Mouse (Mus musculus): ENCODE measurements around the gene H1foo.

H1foo gene

GRCm38 (mm10) chr6:115927292-115928242 is 17.2 kb upstream of the H1foo start:
- DNase-seq (ENCODE audit: low spot score) = no peak

GRCm38 (mm10) chr6:115930018-115930417 is 14.7 kb upstream of the H1foo start:
- no peak for DNase-seq (ENCODE audit: low spot score)

GRCm38 (mm10) chr6:115931639-115932038 is 13.1 kb upstream of the H1foo start, which contains the start of gene Rho:
Gene Rho (plus strand): TSS chr6:115931748.
- no peak for DNase-seq (ENCODE audit: low spot score)

- no peak for DNase-seq (ENCODE audit: low spot score)
Measured at GRCm38 (mm10) chr6:115932391-115932790, 12.3 kb upstream of the H1foo start.

- no peak for DNase-seq (ENCODE audit: low spot score)
Measured at GRCm38 (mm10) chr6:115935544-115935943, 9.2 kb upstream of the H1foo start.

- DNase-seq (ENCODE audit: low spot score) = no peak
Measured at GRCm38 (mm10) chr6:115938011-115938410, 6.7 kb upstream of the H1foo start.

- no peak for DNase-seq (ENCODE audit: low spot score)
Measured at GRCm38 (mm10) chr6:115938798-115939197, 5.9 kb upstream of the H1foo start.

- DNase-seq (ENCODE audit: low spot score) = no peak
Measured at GRCm38 (mm10) chr6:115940603-115941002, 4.1 kb upstream of the H1foo start.

- no peak for DNase-seq (ENCODE audit: low spot score)
Measured at GRCm38 (mm10) chr6:115941128-115941527, 3.6 kb upstream of the H1foo start.

GRCm38 (mm10) chr6:115943498-115944427 is 975 bp upstream of the H1foo start:
- no peak for DNase-seq (ENCODE audit: low spot score)

GRCm38 (mm10) chr6:115945633-115946032 is 895 bp downstream of the H1foo start:
- DNase-seq (ENCODE audit: low spot score) = no peak

GRCm38 (mm10) chr6:115946389-115946788 is 1.7 kb downstream of the H1foo start:
- DNase-seq (ENCODE audit: low spot score) = no peak

GRCm38 (mm10) chr6:115954506-115955074 is 9.9 kb downstream of the H1foo start:
- DNase-seq (ENCODE audit: low spot score) = no peak

GRCm38 (mm10) chr6:115955169-115955568 is 10.4 kb downstream of the H1foo start:
- no peak for DNase-seq (ENCODE audit: low spot score)

GRCm38 (mm10) chr6:115955664-115956063 is 10.9 kb downstream of the H1foo start:
- no peak for DNase-seq (ENCODE audit: low spot score)

GRCm38 (mm10) chr6:115956418-115956921 is 11.7 kb downstream of the H1foo start:
- DNase-seq (ENCODE audit: low spot score) = no peak

- DNase-seq (ENCODE audit: low spot score) = peak; percentile 48
Measured at GRCm38 (mm10) chr6:115956922-115957601, 12.3 kb downstream of the H1foo start.

- DNase-seq (ENCODE audit: low spot score) = no peak
Measured at GRCm38 (mm10) chr6:115957681-115958080, 12.9 kb downstream of the H1foo start.

- no peak for DNase-seq (ENCODE audit: low spot score)
Measured at GRCm38 (mm10) chr6:115958445-115958844, 13.7 kb downstream of the H1foo start.

GRCm38 (mm10) chr6:115959151-115959691 is 14.5 kb downstream of the H1foo start:
- peak; percentile 76 for DNase-seq (ENCODE audit: low spot score)

GRCm38 (mm10) chr6:115960322-115960721 is 15.6 kb downstream of the H1foo start:
- no peak for DNase-seq (ENCODE audit: low spot score)

Data from urinary bladder, postnatal 14 days (tissue).